Mouse (Mus musculus): ENCODE data around the gene Otud3. TPM values are rescaled to one million over a fixed set of nuclear protein-coding genes. Genes with fewer than 3 reads are reported as not detected.

Otud3 gene
- polyA plus RNA-seq, 1 experiment from 2014 or later = 1.2 TPM

GRCm38 (mm10) chr4:138933862-138934261 is 20.1 kb upstream of the Otud3 start:
- no peak overlapping the region for H3K9ac ChIP-seq (replicated peaks)
- DNase-seq (no peak), ATAC-seq (no peak)
- H3K4me1 ChIP-seq (ENCODE audit: insufficient read depth) = no peaks in the 10 kb centered on the region
- no peaks in the 10 kb centered on the region for H3K36me3 ChIP-seq (replicated peaks; ENCODE audit: insufficient read depth, low read length)
- 52% methylated on average over 3 of the region's 3 CpGs for whole genome bisulfite sequencing (ENCODE audit: insufficient replicate concordance)
- H3K27ac ChIP-seq (ENCODE audit: low read depth) = no peak overlapping the region
- TF ChIP-seq EP300 (IDR thresholded peaks at IDR 0.05; ENCODE audit: low read depth) (no peak), CTCF (IDR thresholded peaks at IDR 0.05; ENCODE audit: low read depth) (no peak)
- no peak overlapping the region for H3K4me3 ChIP-seq (ENCODE audit: low read depth, low read length)
- no peak overlapping the region for H3K4me2 ChIP-seq (ENCODE audit: low read depth, low read length)
- no peaks in the 10 kb centered on the region for H3K27me3 ChIP-seq (ENCODE audit: insufficient read depth, low read length)
- no peaks in the 10 kb centered on the region for H3K9me3 ChIP-seq (ENCODE audit: low read length)

- 65% methylated on average over 2 of the region's 2 CpGs for WGBS (ENCODE audit: insufficient replicate concordance)
Measured at GRCm38 (mm10) chr4:138925561-138925960, 11.8 kb upstream of the Otud3 start.

GRCm38 (mm10) chr4:138922131-138922459 is 8.3 kb upstream of the Otud3 start:
- peak; percentile 95 for DNase-seq
- WGBS (ENCODE audit: insufficient replicate concordance) = 3% methylated on average over 11 of the region's 11 CpGs
- no peak overlapping the region for H3K4me2 ChIP-seq (ENCODE audit: low read depth, low read length)
- no peaks in the 10 kb centered on the region for H3K36me3 ChIP-seq (replicated peaks; ENCODE audit: insufficient read depth, low read length)
- no peak overlapping the region for H3K9ac ChIP-seq (replicated peaks)
- no peak overlapping the region for H3K27ac ChIP-seq (ENCODE audit: low read depth)
- H3K4me3 ChIP-seq (ENCODE audit: low read depth, low read length) = no peak overlapping the region
- 0 out of 2 replicates have a peak, but pooled peaks cover 6% of the 10 kb centered on the region for H3K27me3 ChIP-seq (ENCODE audit: insufficient read depth, low read length)
- ATAC-seq = peak; percentile 77
- no peaks in the 10 kb centered on the region; the same call in 1 of the 2 replicates for H3K9me3 ChIP-seq (ENCODE audit: low read length)
- H3K4me1 ChIP-seq (ENCODE audit: insufficient read depth) = no peaks in the 10 kb centered on the region
- TF ChIP-seq CTCF (IDR thresholded peaks at IDR 0.05; ENCODE audit: low read depth) (peak; percentile 99), EP300 (IDR thresholded peaks at IDR 0.05; ENCODE audit: low read depth) (no peak)

More at GRCm38 (mm10) chr4:138925561-138925960, 11.8 kb upstream of the Otud3 start:
- no peak overlapping the region for H3K4me2 ChIP-seq (ENCODE audit: low read depth, low read length)
- 0 out of 2 replicates have a peak, but pooled peaks cover 6% of the 10 kb centered on the region for H3K27me3 ChIP-seq (ENCODE audit: insufficient read depth, low read length)
- H3K4me3 ChIP-seq (ENCODE audit: low read depth, low read length) = no peak overlapping the region
- no peak overlapping the region for H3K27ac ChIP-seq (ENCODE audit: low read depth)
- no peak for DNase-seq
- no peaks in the 10 kb centered on the region for H3K36me3 ChIP-seq (replicated peaks; ENCODE audit: insufficient read depth, low read length)
- ATAC-seq = no peak
- TF ChIP-seq CTCF (IDR thresholded peaks at IDR 0.05; ENCODE audit: low read depth) = no peak
- TF ChIP-seq EP300 (IDR thresholded peaks at IDR 0.05; ENCODE audit: low read depth) = no peak
- no peaks in the 10 kb centered on the region for H3K9me3 ChIP-seq (ENCODE audit: low read length)
- H3K9ac ChIP-seq (replicated peaks) = no peak overlapping the region
- no peaks in the 10 kb centered on the region for H3K4me1 ChIP-seq (ENCODE audit: insufficient read depth)

GRCm38 (mm10) chr4:138921254-138922130 is 7.7 kb upstream of the Otud3 start:
- Histone ChIP-seq H3K9ac (replicated peaks) (no peak overlapping the region), H3K4me3 (ENCODE audit: low read depth, low read length) (no peak overlapping the region), H3K4me1 (ENCODE audit: insufficient read depth) (no peaks in the 10 kb centered on the region), H3K9me3 (ENCODE audit: low read length) (no peaks in the 10 kb centered on the region; the same call in 1 of the 2 replicates), H3K27ac (ENCODE audit: low read depth) (no peak overlapping the region), H3K36me3 (replicated peaks; ENCODE audit: insufficient read depth, low read length) (no peaks in the 10 kb centered on the region), H3K27me3 (ENCODE audit: insufficient read depth, low read length) (0 out of 2 replicates have a peak, but pooled peaks cover 6% of the 10 kb centered on the region), H3K4me2 (ENCODE audit: low read depth, low read length) (no peak overlapping the region)
- 39% methylated on average over 20 of the region's 20 CpGs for WGBS (ENCODE audit: insufficient replicate concordance)
- DNase-seq (no peak), ATAC-seq (0 out of 2 replicates have a peak, but pooled peaks have one; percentile 7)
- no peak for TF ChIP-seq CTCF (IDR thresholded peaks at IDR 0.05; ENCODE audit: low read depth)
- no peak for TF ChIP-seq EP300 (IDR thresholded peaks at IDR 0.05; ENCODE audit: low read depth)

GRCm38 (mm10) chr4:138917282-138917681 is 3.5 kb upstream of the Otud3 start:
- Histone ChIP-seq H3K4me1 (ENCODE audit: insufficient read depth) (peaks cover 6% of the 10 kb centered on the region), H3K9ac (replicated peaks) (no peak overlapping the region), H3K9me3 (ENCODE audit: low read length) (no peaks in the 10 kb centered on the region; the same call in 1 of the 2 replicates), H3K4me2 (ENCODE audit: low read depth, low read length) (no peak overlapping the region), H3K27ac (ENCODE audit: low read depth) (no peak overlapping the region), H3K36me3 (replicated peaks; ENCODE audit: insufficient read depth, low read length) (no peaks in the 10 kb centered on the region), H3K27me3 (ENCODE audit: insufficient read depth, low read length) (0 out of 2 replicates have a peak, but pooled peaks cover 6% of the 10 kb centered on the region), H3K4me3 (ENCODE audit: low read depth, low read length) (no peak overlapping the region)
- no peak for ATAC-seq
- no peak for DNase-seq
- TF ChIP-seq EP300 (IDR thresholded peaks at IDR 0.05; ENCODE audit: low read depth) (no peak), CTCF (IDR thresholded peaks at IDR 0.05; ENCODE audit: low read depth) (peak; percentile 38)
- 80% methylated on average over 9 of the region's 9 CpGs for WGBS (ENCODE audit: insufficient replicate concordance)

- H3K27ac ChIP-seq (ENCODE audit: low read depth) = peak overlapping the region; percentile 68
- peak; percentile 66 for ATAC-seq
- peaks cover 6% of the 10 kb centered on the region for H3K4me1 ChIP-seq (ENCODE audit: insufficient read depth)
- H3K4me3 ChIP-seq (ENCODE audit: low read depth, low read length) = peak overlapping the region; percentile 82
- peak overlapping the region; percentile 84 for H3K9ac ChIP-seq (replicated peaks)
- no peaks in the 10 kb centered on the region; the same call in 1 of the 2 replicates for H3K9me3 ChIP-seq (ENCODE audit: low read length)
- TF ChIP-seq CTCF (IDR thresholded peaks at IDR 0.05; ENCODE audit: low read depth) = no peak
- TF ChIP-seq EP300 (IDR thresholded peaks at IDR 0.05; ENCODE audit: low read depth) = no peak
- peak; percentile 39 for DNase-seq
- 1% methylated on average over 50 of the region's 52 CpGs for WGBS (ENCODE audit: insufficient replicate concordance)
- H3K4me2 ChIP-seq (ENCODE audit: low read depth, low read length) = peak overlapping the region; percentile 99
- H3K36me3 ChIP-seq (replicated peaks; ENCODE audit: insufficient read depth, low read length) = no peaks in the 10 kb centered on the region; the same call in 1 of the 2 replicates
- H3K27me3 ChIP-seq (ENCODE audit: insufficient read depth, low read length) = no peaks in the 10 kb centered on the region
Measured at GRCm38 (mm10) chr4:138913141-138913787, 481 bp downstream of the Otud3 start.

All from liver, postnatal 0 days (tissue).